Mouse (Mus musculus): ENCODE results near the gene Tnip1.

DNA sequence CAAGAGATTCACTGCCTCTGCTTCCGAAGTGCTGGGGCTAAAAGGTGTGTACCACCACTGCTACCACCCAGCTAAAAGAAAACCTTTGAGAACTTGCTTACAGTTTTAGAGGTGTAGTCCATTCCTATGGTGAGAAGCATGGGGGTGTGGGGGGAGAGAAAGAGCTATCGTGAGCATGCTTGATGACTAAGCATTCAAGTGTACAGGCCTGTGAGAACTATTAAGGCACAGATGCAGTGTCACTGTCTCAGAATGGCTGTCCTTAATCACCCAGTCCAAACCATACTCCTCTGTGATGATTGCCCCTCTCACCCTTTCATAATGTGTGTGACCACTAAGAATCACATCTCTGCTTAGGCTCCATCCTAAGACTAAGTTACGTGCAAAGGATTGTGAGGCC is 93.4 kb downstream of the Tnip1 start:
- TF ChIP-seq CTCF (conservative IDR thresholded peaks at IDR 0.05; ENCODE audit: insufficient read depth, insufficient read length, low read depth, low read length) (no peak), POLR2A (IDR thresholded peaks at IDR 0.05; ENCODE audit: low read depth, low read length) (no peak)
